Mouse (Mus musculus) brain, embryonic 14.5 days (tissue): ENCODE data around the gene Cd320.

Experiments
- CTCF ChIP-seq: fragments of 200-500 bp; IDR thresholded peaks from 2 replicates; pipeline ENCODE4 v1.5.1; 2012; ENCODE audit warnings: inconsistent platforms, mild to moderate bottlenecking, moderate library complexity, borderline replicate concordance; ENCODE audit not compliant: insufficient read depth, insufficient read length; ENCODE audit errors: extremely low read depth
- POLR2A ChIP-seq: fragments of 200-500 bp; IDR thresholded peaks from 2 replicates; pipeline ENCODE4 v1.6.1; 2012; ENCODE audit warnings: mild to moderate bottlenecking, inconsistent platforms, borderline replicate concordance; ENCODE audit not compliant: poor library complexity, insufficient read depth, insufficient read length, severe bottlenecking; ENCODE audit errors: extremely low read depth

DNA sequence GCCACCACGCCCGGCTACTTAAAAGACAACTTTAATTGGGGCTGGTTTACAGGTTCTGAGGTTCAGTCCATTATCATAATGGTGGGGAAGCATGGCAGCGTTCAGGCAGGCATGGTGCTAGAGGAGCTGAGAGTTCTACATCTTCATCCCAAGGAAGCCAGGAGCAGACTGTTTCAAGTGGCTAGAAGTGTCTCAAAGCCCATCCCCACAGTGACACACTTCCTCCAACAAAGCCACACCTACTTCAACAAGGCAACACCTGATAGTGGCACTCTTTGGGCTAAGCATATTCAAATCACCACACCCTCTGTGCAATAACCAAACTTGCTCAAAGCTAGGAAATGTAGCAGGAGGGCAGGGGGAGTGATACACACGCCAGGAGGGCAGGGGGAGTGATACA is 38.7 kb upstream of the Cd320 start:
- no peak for TF ChIP-seq CTCF
- TF ChIP-seq POLR2A: no peak
